Mouse (Mus musculus): ENCODE measurements at regions not wholly inside any gene's neighbourhood (a gene's known extent, or its start where the extent isn't known, plus 50 kb on each side); places are given as distances from the start of the nearest gene placed in this dataset.

- no peak for TF ChIP-seq POLR2A (IDR thresholded peaks at IDR 0.05; ENCODE audit: low read depth, low read length)
- no peak for TF ChIP-seq CTCF (IDR thresholded peaks at IDR 0.05; ENCODE audit: extremely low read depth, insufficient read depth, insufficient read length, insufficient replicate concordance)
Measured at GRCm38 (mm10) chr12:51187726-51188125, 160.1 kb upstream of the G2e3 start.

Measured in spleen, adult 2 months (tissue).